Mouse (Mus musculus) heart, adult 8-10 months (tissue): ENCODE measurements at regions not wholly inside any gene's neighbourhood (a gene's known extent, or its start where the extent isn't known, plus 50 kb on each side); places are given as distances from the start of the nearest gene placed in this dataset.

Experiments used
- DNase-seq: peaks from one replicate; pipeline ENCODE4 v3.0.0; 2022; ENCODE audit warnings: low spot score

DNA sequence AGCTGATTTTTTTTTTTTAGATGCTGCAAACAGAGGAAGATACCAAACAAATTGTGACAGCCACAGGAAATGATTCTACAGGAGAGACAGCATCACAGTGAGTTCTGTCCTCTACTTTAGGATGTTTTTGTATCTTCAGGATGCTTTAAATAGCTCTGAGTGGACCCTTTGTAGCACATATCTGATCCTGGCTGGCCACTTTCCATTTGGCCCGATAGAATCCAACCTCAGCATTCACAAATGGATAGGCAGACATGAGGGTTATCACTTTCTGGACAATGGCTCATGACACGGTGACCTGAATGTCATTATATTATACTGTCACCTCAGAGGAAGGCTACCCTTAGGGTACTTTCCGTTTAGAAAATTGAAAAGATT is 379.3 kb downstream of the Gm10295 start:
- no peak for DNase-seq

DNA sequence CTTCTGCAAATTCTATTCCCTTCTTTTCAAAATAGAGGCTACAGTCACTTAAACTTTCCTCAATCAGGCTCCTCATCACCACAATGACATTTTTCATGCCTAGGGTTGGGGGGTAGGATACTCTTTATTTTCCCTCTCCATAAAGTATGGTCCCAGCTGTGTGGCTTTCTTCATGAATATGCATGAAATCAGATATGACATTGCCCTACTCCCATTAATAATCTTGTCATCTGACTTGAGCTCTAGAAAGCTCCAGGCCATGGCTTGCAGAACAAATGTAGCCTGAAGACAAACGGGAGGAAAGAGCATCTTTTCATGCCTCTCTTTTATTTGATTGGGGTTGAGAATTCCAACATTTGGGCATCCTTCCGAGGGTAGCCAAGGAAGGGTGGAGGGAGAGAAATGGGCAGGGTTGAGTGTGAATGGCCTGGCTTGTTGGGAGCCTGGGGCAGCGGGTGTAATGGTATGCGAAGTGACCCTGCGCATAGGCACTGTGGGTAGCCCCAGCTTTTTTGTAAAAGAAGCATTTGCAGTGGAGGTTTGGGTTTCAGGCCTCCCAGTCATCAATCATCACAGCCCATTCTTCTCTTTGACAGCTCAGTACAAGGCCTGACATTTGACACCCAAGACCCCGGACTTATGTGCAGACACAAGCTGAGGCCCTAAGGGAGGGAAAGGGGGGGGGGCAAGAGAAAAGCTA is 379.8 kb downstream of the Gm10295 start:
- no peak for DNase-seq

DNA sequence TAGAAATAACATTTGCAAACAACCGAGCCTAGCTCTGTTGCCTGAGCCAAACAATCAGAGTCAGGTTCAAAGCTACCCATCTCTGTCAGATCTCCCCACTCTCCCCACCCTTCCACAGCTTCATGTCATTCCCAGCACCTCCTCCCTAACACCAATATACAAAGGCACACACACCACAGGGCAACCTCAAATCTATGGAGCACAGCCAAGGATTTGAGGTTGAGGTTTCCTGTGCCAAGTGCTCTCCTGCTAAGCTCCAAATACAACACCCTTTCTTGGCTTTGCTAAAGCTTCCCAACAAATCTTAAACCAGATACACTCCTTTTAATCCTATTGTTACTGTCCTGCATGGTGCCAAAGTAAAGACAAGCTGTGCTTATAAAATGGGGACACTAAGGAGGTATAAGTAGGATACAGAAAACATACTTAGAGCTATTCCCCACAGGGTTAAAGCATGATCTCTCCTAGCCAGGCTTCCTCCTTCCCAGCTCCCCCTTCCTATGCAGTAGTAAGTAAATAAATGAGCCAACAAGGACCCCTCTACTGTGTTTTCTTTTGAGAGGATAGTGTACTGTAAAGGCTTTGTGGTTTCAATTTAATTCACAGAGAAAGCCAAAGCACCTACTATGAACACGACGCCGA is 398.8 kb downstream of the Gm10295 start:
- DNase-seq: no peak

DNA sequence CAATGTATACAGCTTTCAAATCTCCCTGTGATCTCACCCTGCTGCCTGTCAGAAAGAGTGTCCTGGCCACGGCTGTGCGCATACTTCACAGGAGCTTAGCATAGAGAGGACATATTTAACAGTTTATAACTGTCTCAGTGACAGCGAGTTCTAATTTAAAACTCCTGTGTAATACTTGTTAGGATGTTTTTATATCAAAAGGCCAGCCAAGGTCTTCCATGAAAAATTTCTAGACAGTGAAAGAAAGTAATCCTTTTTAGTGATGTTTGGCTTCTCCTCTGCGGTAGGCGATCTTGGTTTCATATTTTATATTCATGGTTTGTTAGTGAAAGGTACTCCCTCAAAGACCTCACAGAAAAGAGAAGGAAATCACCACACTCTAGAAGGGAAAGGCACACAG is 403.0 kb downstream of the Gm10295 start:
- DNase-seq: no peak

DNA sequence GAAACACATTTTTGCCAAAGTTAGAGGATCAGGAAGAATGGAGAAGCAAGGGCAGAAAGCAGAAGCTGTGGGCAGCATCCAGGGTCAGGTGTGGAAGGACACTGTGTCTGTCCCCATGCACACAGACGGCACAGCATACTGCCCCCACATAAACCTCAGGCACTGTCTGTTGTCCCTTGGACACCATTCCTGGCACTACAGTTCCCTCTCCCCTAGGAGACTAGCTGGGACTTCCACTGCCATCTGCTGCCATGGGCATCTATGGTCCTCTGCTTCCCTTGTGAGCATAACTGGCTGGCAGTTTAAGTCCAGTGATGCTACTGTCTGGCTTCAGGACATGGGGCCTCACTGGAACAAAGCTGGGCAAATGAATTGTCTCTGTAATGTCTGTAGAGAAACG is 405.0 kb downstream of the Gm10295 start:
- DNase-seq: no peak

DNA sequence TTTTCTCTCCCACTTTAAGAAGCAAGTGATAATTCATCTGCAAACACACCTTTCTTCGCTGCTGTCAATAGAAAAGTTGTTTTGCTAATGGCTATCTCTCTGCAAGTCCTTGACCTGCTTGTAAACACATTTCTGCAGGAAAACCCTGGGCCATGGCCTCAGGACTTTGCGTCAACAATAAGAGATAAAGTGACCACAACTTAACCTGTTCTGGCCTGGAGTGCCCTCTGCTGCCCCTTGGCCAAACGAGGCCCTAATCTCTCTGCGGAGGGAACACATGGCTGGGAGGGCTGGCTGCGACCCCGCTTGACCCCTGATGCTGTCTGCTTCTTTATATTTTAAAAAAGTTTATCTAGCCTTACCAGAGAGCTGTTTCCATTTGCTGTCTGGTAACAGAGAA is 420.4 kb downstream of the Gm10295 start:
- no peak for DNase-seq

DNA sequence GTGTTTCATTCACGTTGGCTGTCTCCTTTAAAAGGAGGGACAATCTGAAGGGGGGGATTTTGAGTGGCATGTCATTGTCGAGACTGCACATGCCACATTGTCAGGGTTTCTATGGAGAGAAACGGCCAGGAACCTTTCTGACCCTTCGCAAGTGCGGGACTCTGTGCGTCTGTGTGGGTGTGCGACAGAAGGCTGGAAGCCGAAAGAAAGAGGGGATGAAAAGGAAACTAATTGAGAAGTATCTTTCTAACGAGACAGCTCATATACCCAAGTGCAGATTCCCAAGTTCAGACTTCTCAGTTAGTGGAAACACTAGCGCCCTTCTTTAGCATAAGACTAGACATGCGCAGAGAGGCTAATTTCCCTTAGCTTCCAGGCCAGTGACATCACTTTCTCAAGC is 421.4 kb downstream of the Gm10295 start:
- DNase-seq: no peak

DNA sequence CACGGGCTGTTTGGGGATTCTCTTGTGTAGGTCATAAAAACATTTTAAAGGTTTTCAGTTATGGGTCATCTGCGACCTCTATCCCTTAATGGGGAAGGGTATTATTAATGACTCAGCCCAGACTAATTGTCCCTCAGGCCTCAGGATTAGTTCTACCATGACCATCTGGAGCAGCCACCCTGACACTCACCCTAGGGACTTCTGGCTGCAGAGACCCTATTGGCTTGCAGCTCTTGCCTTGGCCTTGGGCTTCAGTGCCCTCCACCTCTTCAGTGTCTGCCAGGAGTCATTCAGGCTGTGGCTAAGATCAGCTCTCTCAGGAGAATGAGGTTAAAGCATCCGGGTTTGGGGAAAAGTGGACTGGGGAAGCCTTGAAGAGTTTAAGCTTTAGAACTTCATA is 423.3 kb downstream of the Gm10295 start:
- no peak for DNase-seq

DNA sequence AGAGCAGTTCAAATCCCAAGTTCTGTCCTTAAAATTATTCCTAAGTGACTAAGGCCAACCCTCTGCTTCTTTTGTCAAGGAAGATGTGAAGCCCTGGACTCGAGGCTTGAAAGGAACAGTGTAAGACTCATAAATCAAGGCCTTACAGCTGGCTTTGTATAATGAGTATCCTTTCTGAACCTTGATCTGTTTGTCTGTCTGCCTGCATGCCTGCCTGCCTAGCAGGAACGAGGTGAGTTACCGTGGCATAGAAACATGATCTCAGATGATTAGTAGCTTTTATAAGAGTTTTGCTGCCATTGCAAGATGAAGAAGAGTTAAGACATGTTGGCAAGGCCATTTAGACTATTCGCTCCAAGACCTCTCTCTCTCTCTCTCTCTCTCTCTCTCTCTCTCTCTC is 434.3 kb downstream of the Gm10295 start:
- DNase-seq: no peak

DNA sequence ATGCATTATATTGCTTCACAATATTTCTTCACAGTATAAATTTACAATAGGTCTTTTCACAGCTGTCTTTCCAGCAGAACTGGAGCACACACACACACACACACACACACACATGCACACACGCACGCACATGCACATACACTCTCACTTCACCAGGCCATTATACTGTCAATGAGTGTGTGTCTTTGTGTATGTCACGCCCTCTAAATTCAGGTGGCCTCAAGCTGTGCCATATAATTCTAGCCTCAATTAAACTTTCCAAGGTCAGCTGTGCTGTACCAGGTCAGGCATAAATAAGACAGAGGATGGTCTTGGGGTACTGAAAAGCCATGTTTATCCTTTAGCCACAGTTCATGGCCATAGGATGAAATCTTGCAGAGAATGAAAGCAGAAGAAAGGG is 442.4 kb downstream of the Gm10295 start:
- DNase-seq: no peak

DNA sequence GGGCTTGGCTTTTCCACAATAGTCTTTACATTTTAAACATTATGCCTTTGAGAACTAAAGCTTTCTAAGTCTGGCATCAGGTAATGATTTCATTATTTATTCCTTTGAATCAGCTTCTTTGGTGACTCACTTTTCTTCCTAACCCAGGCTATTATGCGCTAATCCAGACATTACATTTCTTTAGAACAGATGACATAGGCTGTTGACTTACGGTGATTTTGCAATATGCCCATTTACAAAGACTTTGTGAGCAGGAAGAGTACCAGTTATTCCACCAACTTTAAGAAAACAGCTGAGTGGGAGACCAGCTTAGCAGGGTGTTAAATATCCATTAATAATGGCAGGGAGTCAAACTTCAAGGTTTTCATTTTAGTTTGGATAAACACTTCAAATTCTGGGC is 459.6 kb downstream of the Gm10295 start:
- DNase-seq: no peak

DNA sequence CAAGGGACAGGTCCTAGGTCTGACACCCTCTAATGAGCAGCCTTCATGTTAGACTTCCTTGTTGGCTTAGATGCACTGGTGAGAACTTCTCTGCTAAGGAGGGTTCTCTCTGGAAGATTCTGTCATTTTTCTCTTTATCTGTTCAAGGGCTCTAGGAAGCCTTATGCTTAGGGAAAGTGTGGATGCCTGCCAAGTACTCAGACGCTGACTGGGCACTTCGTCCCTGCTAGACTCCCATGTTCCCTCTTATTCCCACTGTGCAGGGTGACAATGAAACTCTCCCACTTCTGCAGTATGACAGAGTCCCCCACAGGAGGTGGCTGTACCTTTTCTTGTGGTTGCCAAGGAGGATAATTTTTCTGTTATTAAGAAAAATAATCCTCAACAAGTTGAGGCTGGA is 470.8 kb downstream of the Gm10295 start:
- no peak for DNase-seq

DNA sequence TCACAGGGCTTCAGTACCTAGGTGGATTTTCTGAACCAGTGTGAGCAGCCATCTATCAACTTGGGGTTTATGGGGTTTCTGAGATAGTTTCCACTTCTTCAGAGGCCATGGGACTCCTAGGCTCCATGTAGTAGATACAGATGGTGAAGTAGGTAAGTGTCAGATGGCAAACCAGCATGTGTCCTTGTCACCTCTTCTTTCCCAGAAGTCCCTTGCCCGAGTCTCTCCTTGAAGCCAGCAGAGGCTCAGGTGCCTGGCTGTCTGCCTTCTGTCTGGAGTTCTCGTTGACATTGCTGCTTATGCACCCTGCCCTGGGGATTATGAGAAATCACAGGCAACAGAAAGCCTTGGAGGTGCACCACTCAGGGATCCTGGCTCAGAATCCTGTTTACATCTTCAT is 476.9 kb downstream of the Gm10295 start:
- DNase-seq: no peak

DNA sequence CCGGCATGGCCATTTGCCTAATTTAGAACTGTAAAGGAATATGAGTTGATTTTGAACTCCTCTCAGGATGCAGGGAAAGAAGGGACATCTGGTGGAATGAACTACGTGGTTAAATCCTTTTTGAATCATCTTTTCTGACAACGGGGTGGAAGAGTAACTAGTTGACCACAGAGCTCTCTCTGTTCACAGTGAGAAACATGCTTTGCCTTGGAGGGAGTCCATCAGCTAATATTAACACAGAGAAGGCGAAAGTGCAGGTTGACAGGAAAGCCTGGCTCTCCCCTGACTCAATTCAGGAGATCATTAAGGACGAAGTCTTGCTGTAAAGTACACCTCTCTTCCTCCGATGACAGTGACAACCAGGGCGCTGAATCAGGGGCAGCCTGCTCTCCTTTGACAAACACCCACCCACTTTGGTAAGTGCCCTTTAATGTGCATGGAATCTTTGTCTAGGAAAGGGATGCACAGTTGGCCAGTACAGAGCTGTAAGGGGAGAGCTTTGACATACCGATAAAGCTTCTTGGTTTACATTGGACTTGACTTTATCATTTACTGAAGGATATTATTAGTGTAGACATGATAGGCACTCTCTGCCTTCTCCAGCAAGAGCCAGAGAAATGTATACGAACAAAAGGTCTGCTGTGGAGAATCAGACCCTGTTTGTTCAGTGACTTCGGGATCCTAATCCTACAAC is 480.3 kb downstream of the Gm10295 start:
- DNase-seq: no peak

DNA sequence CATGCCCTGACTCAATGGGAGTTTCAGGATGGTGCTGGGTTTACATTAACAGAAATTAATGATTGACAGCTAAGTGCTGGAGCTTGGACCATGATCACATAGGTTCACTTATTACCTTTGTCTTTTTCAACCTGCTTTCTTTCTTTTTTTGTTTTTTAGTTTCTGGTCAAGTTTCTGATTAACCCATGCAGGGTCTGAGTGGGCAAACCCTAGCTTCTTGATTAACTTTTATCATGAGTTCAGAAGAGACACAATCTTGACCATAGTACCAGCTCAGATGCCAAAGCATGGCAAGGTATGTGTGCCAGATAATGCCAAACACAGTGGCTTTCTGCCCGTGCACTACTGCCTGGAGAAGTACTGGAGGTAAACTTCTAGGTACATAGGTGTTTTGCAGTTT is 482.2 kb downstream of the Gm10295 start:
- no peak for DNase-seq

DNA sequence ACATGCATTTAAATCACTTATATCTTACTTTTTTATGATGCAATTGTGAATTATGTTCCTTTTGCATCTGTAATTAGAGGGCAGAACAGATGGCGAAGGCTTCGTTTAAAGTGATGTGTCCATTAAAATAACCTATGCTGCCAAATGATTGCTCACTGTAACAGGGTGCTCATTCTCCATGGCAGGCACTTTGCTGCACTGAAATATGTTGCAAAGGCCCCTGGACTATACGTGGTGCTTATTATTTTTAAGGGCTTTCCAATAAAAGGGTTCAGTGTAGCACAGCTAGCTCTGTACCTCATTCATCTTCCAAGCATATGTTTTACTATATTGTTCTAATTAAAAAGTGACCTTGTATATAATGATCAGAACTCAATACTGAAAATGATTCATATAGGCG is 491.3 kb downstream of the Gm10295 start:
- DNase-seq: no peak

DNA sequence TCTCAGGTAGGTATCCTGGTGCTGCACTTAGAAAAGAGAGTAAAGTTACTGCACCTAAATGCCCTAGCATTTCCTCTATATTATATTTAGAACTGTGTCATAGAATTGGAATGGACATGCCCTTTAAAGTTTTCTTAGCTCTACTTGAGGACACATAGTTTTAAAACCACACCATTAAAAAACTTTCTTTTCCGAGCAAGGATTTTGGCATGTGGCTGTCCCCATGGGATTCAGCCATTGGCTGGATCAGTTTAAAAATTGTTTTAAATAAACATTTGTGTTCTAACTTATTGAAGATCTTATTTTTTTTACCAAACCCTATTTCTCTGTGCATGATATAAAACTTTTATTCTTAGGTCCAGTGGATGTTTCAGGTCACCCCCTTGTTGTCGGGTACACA is 484.2 kb upstream of the Nr2f2 start:
- DNase-seq: peak; percentile 42

DNA sequence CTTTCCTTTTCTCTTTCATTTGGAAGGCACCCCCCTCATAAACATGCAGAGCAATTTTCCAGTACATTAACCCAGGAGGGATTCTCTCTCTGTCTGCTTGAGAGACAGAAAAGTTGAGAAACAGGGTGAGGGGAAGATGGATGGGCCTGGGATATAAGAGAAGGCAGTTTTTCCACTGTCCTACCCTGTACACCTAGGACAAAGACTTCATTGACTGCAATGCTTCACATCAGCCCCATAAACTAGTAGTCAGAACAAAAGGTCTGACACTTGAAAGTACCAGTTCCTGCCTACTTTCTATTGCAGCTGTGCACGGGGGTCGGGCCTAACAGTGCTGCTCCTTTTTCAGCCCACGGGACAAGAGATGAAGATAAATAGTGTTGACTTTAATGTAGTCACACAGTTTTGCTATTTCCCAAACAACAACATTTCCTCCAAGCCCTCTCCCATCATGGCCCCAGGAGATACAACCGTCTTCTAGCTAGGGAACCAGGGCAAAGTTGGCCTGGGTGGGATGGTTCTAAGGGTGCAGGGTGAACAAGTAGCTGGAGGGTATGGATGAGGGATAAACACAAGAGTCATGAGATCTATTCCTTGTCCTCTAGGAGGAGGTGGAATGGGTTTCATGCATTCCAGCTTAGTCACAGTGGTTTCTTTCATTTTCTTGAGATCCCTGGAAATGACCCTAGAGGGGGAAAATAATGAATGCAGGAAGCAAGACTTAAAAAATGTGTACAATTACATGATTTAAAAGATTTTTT is 481.7 kb upstream of the Nr2f2 start:
- no peak for DNase-seq

DNA sequence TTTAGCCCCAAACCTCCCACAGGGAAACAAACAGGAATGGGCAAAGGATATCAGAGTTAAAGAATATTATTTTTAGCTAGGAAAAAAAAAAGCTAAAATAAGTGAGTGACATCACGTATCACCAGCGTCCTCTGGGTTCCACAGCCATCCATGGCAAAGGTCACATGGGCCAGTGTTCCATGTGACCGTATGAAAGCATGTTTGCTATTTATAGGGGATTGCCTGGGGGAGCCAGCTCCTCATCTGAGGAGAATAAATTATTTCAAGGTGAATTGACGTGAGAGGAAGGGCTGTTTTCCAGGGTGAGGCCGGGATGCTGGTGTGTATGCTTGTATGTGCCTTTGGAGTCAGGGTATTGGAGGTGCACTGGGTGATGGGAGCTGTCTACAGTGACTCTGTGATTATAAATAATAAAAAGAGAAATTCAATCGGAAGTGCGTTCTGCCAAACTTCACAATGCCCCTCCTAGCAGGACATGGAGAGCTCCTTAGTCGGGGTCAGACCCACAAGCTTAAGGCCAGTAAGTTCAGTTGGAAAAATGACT is 481.0 kb upstream of the Nr2f2 start:
- no peak for DNase-seq

DNA sequence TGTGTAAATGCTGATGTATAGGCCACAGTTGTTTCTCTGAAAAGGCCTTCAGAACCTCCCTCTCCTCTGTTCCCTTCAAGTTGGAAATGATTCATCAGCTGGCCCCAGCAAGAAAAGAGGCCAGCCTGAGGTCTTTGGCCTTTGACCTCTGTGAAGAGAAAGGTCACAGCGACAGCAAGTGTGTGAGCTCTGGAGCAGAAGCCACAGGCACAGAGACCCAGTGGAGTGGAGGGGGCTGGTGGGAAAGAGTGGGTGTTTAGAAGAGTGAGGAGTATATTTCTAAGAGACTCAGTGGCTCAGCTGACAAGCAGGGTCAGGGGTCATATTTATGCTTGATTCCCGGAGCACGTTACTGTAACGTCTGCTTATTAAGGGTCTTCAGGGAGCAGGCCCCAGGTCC is 479.5 kb upstream of the Nr2f2 start:
- DNase-seq: no peak

DNA sequence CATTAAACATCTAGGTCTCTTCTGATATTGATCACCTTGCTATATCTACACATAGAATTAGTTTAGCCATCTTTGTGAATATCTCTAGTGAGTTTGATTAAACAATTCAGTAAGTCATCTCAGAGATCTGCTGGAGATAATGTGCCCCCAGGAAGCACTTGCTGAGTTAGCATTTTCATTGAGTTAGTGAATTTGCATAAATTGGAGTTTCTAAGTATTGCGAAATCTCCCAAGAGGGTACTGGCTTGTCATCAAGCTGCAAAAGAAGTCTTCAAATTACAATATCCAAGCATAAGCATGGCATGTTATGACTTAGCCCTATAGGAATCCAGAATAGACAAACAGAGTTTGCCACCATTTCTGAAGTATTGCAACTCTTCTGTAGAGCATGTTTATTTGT is 473.6 kb upstream of the Nr2f2 start:
- no peak for DNase-seq

DNA sequence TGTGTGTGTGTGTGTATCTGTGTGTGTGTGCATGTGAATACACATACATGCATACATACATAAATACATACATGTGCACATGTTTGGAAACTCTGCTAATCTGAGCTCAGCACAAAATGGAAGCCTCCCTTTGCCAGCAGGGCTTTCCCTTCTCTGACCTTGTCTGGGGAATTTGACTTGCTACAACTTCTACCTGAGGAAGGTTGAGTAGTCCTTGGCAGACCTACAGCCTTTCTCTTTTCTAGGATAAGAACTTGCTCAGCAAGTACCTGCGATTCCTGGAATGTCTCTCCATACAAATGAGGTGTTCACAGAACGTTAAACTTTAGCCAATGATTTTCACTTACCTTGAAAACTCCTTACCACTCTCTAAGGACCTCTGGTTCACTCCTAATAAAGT is 472.7 kb upstream of the Nr2f2 start:
- DNase-seq: no peak
